Mouse (Mus musculus) forelimb bud, embryonic 11.5 days (tissue): ENCODE measurements around the gene Cftr.

Experiments used
- DNase-seq: peaks from one replicate; pipeline ENCODE4 v3.0.0-alpha.2; 2012; ENCODE audit warnings: low read depth, low spot score

The Cftr gene

GRCm38 (mm10) chr6:18170311-18170922, at the start of gene Cftr:
Cftr (plus strand) TSS chr6:18170687.
- DNase-seq, result peak; percentile 25

GRCm38 (mm10) chr6:18127206-18127983, 43.1 kb upstream of the Cftr start:
- DNase-seq, result no peak

- no peak for DNase-seq
These were observed 42.4 kb upstream of the Cftr start for GRCm38 (mm10) chr6:18128059-18128458.

GRCm38 (mm10) chr6:18135246-18135645, 35.2 kb upstream of the Cftr start:
- no peak for DNase-seq

DNA sequence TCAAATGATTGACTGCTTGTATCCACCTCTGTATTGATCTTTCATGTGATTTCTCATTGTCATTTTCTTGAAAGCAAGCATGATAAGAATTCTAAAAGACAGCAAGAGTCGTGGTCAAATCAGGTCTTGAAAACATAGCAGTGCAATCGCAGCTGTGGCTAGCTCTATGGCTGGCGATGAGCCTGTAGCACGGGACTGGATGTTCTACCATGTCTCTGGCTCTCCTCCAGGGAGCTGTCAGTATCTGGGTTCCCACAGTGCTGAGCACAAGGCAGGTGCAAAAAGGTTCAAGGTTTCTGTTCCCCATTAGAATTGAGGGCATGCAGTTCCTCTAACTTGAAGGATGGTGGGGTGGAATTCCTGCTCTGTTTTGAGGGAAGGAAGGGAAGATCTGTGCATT, 17.5 kb upstream of the Cftr start:
- no peak for DNase-seq

GRCm38 (mm10) chr6:18169618-18170017, 869 bp upstream of the Cftr start:
- no peak for DNase-seq

DNA sequence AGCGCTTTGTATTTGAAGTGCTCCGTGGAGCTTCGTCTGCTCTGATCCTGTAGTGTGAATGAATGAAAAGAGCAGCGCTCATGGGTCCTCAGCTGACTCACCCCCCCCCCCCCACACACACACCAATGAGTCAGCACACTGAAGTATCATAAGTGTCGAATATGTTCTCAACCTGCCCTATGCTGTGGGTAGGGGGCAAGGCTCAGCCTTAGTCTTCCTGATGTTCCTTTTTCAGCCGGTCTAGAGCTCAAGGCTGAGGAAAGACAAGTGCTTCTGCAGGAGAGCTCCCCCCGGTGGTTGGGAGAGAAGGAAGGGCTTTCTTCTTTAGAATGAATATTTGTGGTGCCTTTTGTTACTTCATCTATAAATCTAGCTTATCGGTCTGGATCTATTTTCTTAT, 1.1 kb downstream of the Cftr start:
- DNase-seq, result no peak

GRCm38 (mm10) chr6:18177509-18177908, 7.0 kb downstream of the Cftr start:
- DNase-seq, result no peak

GRCm38 (mm10) chr6:18180665-18181064, 10.2 kb downstream of the Cftr start:
- DNase-seq, result no peak

GRCm38 (mm10) chr6:18182903-18183302, 12.4 kb downstream of the Cftr start:
- DNase-seq, result no peak

DNA sequence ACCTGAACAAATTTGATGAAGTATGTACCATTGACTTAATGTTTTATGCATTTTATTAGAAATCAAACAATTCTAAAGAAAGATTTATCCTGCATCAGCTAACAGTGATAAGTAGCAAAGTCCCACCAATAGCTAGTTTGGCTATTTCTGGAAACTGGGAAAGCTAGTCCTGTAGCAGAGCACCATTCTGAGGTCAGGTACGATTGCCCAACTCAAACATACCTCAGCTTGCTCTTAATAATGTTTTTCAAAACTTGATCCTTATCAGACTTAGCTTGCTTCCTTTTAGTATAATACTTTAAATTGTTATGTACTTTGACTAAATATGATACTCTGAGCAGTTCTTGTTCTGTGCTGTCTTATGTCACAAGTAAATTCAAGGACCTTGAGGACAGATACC, 50.2 kb downstream of the Cftr start:
- no peak for DNase-seq

- DNase-seq, result no peak
These were observed 52.7 kb downstream of the Cftr start for GRCm38 (mm10) chr6:18223206-18223605.

DNA sequence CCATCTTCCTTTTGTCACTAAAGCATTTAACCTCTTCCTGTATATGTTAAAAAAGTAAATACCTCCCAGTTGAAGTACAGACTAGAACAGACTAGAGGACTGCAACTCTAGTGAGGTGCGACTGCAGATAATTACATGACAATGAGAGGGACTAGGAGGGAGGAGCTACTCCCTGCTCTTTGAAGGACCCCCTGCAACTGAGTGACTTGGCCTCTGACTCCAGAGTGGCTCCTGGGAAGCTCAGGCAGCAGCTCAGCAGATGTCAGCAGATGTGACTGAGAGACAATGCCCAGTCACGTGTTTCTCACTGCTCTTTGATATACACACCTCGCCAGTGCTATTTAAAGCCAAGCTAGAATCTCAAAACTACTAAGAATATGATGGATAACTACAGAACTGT, 54.7 kb downstream of the Cftr start:
- DNase-seq, result no peak

DNA sequence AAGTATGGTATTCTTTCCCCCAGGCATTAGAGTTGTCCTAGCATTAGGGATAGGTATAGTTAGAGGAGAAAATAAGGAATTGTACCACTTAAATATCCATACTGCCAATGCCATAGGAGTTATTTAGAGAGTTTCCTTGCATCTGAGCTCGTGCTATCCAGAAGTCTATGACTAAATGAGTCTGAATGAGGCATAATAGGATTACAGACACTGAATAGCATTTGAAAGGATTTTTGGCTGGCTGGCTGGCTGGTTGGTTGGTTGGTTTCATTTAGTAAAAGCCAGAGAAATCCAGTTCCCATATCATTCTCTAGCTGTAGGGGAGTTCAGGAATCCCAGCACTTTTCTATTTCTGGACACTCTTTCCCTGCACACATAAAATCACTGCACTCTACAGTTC, 76.0 kb downstream of the Cftr start:
- DNase-seq, result no peak

GRCm38 (mm10) chr6:18247891-18248463, 77.5 kb downstream of the Cftr start:
- DNase-seq, result no peak

DNA sequence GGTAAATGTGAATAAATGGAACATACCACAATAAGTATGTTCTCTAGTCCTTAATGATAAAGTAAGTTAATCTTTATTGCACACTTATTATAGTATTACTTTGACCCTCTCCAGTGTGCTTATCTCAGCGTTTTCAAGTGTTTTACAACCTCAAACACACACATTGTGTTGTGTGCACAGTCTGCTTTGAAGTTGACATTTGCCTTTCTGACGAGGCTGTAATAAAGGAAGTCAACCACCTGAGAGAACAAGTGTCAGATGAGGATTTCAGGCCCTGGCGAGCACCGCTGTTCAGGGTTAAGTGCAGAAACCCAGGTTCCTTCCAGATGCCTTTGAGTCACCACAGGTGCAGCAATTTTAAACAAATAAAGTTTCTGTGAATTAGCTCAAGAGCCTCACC, 78.0 kb downstream of the Cftr start:
- no peak for DNase-seq

- DNase-seq, result no peak
These were observed 84.1 kb downstream of the Cftr start for GRCm38 (mm10) chr6:18254586-18254985.

GRCm38 (mm10) chr6:18270983-18271382, 100.5 kb downstream of the Cftr start:
- no peak for DNase-seq

DNA sequence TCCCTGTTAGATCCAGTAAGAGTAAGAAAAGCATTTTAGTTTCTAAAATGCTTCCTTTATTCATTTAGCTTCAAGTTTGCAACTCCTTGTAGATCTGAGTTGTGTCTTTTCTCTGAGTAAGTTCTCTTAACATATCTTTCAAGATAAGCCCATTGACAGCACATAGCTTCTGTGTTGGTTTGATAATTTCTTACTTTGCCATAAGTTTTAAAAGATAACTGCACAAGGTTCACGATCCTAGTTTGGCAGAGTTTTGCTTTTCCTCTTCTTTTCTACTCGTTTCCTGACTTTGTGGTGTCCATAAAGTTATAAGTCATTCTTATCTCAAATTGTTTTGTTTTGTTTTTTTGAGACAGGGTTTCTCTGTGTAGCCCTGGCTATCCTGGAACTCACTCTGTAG, 130.3 kb downstream of the Cftr start:
- no peak for DNase-seq

DNA sequence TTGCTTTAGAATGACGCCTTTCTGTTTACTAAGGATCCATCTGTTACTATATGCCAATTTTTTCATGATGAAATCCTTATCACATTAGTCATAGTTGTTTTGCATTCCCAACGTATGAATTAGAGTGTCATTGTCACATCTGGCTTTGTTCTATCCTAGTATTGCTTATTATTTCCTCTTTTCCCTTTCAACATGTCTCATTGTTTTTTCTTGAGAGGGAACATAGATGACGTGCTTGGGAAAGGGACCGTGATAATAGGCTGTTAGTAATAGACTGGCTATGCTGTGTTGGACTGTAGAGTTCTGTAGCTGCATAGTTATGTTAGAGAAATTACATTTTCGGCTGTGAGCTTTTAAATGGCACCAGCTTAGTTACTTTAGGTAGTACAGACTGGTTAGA, 131.6 kb downstream of the Cftr start:
- DNase-seq, result no peak

- DNase-seq, result peak; percentile 19
These were observed 132.7 kb downstream of the Cftr start for GRCm38 (mm10) chr6:18303228-18303627.

- no peak for DNase-seq
These were observed 134.6 kb downstream of the Cftr start for GRCm38 (mm10) chr6:18305130-18305529.

DNA sequence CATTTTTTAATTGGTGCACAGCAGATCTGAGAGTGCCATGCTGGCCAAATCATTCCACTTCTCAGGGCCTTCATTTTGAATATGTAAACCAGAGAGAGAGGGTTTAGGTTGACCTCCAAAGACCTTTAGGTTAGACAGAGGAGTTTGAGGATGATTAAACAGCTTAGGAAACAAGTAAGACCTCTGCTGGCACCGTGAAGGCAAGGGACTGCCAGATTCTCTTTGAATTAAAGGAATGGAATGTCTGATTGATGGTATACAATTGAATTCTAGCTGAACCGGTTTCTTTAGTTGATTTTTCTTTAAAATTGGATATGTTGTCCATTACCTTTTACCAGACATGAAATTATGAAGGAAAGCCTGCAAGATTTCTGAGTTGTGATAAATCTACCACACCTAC, 140.5 kb downstream of the Cftr start:
- DNase-seq, result no peak
